Mouse (Mus musculus): ENCODE measurements around the gene Clock.

DNA sequence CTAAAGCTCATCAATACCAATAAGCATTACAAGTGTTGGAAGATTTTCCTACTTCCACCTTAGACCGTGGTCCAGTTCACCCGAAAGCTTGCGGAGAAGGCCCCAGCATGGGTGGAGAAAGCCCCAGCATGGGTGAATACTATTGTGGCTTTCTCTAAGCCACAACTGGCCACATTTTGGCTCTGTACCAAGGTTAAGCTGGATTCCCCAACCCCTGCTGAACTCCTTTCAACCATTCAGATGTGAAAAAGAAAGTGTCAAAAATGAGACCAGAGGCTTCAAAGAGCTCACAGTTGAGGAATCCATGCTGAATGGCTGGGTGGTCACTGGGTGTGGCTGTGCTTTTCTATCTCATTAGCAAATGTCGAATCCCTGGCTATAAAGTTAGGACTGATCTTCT, 29.2 kb upstream of the Clock start:
- TF ChIP-seq CTCF (IDR thresholded peaks at IDR 0.05; ENCODE audit: low read depth) (no peak), EP300 (IDR thresholded peaks at IDR 0.05; ENCODE audit: low read depth) (no peak)

Measured in liver, embryonic 14.5 days (tissue).